Mouse (Mus musculus) heart, embryonic 12.5 days (tissue): ENCODE measurements around the gene Tsc2. TPM values are rescaled to one million over a fixed set of nuclear protein-coding genes. Genes with fewer than 3 reads are reported as not detected.
A peak's percentile ranks its signal among the peaks of the same experiment; 100 is the strongest.
"Not testable (repeated sequence)": the region's sequence is repeated elsewhere in the genome, so short reads cannot be mapped to it uniquely, and the experiment has no call there.

ENCODE experiments used
- ATAC-seq: fragments of 200-750 bp; cut with Nextera tagmentation; 2 replicates; pipeline ENCODE4 v1.8.0; 2017; ENCODE audit warnings: moderate TSS enrichment, moderate library complexity; ENCODE audit not compliant: insufficient number of reproducible peaks, low FRiP score
- H3K27ac ChIP-seq: fragments of 300-500 bp; sonication (generic); 2 replicates; pipeline ENCODE4 v1.5.1; 2016; ENCODE audit warnings: mild to moderate bottlenecking, moderate library complexity; ENCODE audit not compliant: poor library complexity, severe bottlenecking
- H3K27me3 ChIP-seq: fragments of 300-500 bp; sonication (generic); replicated peaks from 2 replicates; pipeline ENCODE4 v1.6.1; 2016; ENCODE audit warnings: mild to moderate bottlenecking, moderate library complexity
- H3K36me3 ChIP-seq: fragments of 300-500 bp; sonication (generic); 2 replicates; pipeline ENCODE4 v1.6.1; 2016; ENCODE audit warnings: mild to moderate bottlenecking, moderate library complexity
- H3K4me1 ChIP-seq: fragments of 300-500 bp; sonication (generic); replicated peaks from 2 replicates; pipeline ENCODE4 v1.6.1; 2016; ENCODE audit warnings: mild to moderate bottlenecking
- H3K4me2 ChIP-seq: fragments of 300-500 bp; sonication (generic); 2 replicates; pipeline ENCODE4 v1.6.1; 2016; ENCODE audit warnings: mild to moderate bottlenecking, moderate library complexity
- H3K4me3 ChIP-seq: fragments of 300-500 bp; sonication (generic); 2 replicates; pipeline ENCODE4 v1.5.1; 2016; ENCODE audit warnings: mild to moderate bottlenecking
- H3K9ac ChIP-seq: fragments of 300-500 bp; sonication (generic); 2 replicates; pipeline ENCODE4 v1.6.1; 2016; ENCODE audit warnings: mild to moderate bottlenecking, moderate library complexity
- H3K9me3 ChIP-seq: fragments of 300-500 bp; sonication (generic); replicated peaks from 2 replicates; pipeline ENCODE4 v1.6.1; 2016; ENCODE audit warnings: mild to moderate bottlenecking, moderate library complexity
- WGBS: fragments of 180-500 bp; shearing (Covaris S2); methylation state at CpG from one replicate; pipeline ENCODE4 v1.1.7; 2016; 5-methylcytosine and 5-hydroxymethylcytosine counted together
- polyA plus RNA-seq: library from polyadenylated mRNA; unstranded; fragments of >200 nt; fragmentation: Nextera tagmentation; extraction: Ambion mirVana; gene quantifications from 2 replicates; pipeline ENCODE4 v1.2.1, GENCODE M21; 2016

Gene Tsc2
- polyA plus RNA-seq, 1 experiment from 2014 or later = 66.5 TPM

GRCm38 (mm10) chr17:24667011-24667410 is 34.6 kb upstream of the Tsc2 start:
- not testable (repeated sequence) for H3K4me3 ChIP-seq, H3K36me3 ChIP-seq, H3K9ac ChIP-seq, ATAC-seq, H3K27ac ChIP-seq, H3K4me2 ChIP-seq, H3K9me3 ChIP-seq
- WGBS = 50% methylated on average over 7 of the region's 7 CpGs
- H3K27me3 ChIP-seq = peaks cover 14% of the 10 kb centered on the region; the same call in 1 of the 2 replicates
- H3K4me1 ChIP-seq = peaks cover 25% of the 10 kb centered on the region

GRCm38 (mm10) chr17:24658017-24658758 is 25.8 kb upstream of the Tsc2 start, which contains the start of gene Npw:
Npw (minus strand) TSS chr17:24658457.
- H3K27ac ChIP-seq = no peak within 1 kb of the TSS
- H3K9ac ChIP-seq = peak within 1 kb of the TSS; percentile 8
- H3K4me2 ChIP-seq = peak within 1 kb of the TSS; percentile 77
- H3K9me3 ChIP-seq = no peaks in the 10 kb centered on the region
- ATAC-seq = peak; percentile 54; the same call in 1 of the 2 replicates
- 2% methylated on average over 47 of the region's 47 CpGs for WGBS
- H3K4me1 ChIP-seq = peaks cover 19% of the 10 kb centered on the region
- peaks cover 67% of the 10 kb centered on the region for H3K27me3 ChIP-seq
- no peaks in the 10 kb centered on the region for H3K36me3 ChIP-seq
- peak within 1 kb of the TSS; percentile 44 for H3K4me3 ChIP-seq

- no peak overlapping the region for H3K27ac ChIP-seq
- no peak overlapping the region for H3K4me2 ChIP-seq
- no peak overlapping the region for H3K4me3 ChIP-seq
- H3K4me1 ChIP-seq = peaks cover 25% of the 10 kb centered on the region
- H3K36me3 ChIP-seq = no peaks in the 10 kb centered on the region
- WGBS = 68% methylated on average over 4 of the region's 4 CpGs
- H3K9ac ChIP-seq = no peak overlapping the region
- ATAC-seq = no peak
- peaks cover 64% of the 10 kb centered on the region for H3K27me3 ChIP-seq
- H3K9me3 ChIP-seq = no peaks in the 10 kb centered on the region
Measured at GRCm38 (mm10) chr17:24654969-24655368, 22.5 kb upstream of the Tsc2 start.

- Histone ChIP-seq H3K36me3 (no peaks in the 10 kb centered on the region), H3K9ac (peak overlapping the region; percentile 44; the same call in 1 of the 2 replicates), H3K27me3 (peaks cover 58% of the 10 kb centered on the region), H3K4me3 (peak overlapping the region; percentile 34), H3K4me1 (peaks cover 34% of the 10 kb centered on the region), H3K27ac (no peak overlapping the region), H3K4me2 (peak overlapping the region; percentile 65), H3K9me3 (no peaks in the 10 kb centered on the region)
- 4% methylated on average over 19 of the region's 19 CpGs for WGBS
- 0 out of 2 replicates have a peak, but pooled peaks have one; percentile 23 for ATAC-seq
Measured at GRCm38 (mm10) chr17:24653967-24654710, 21.7 kb upstream of the Tsc2 start.

GRCm38 (mm10) chr17:24651835-24652234 is 19.4 kb upstream of the Tsc2 start:
- H3K9ac ChIP-seq = peak overlapping the region; percentile 39; the same call in 1 of the 2 replicates
- ATAC-seq = no peak
- no peaks in the 10 kb centered on the region for H3K36me3 ChIP-seq
- no peak overlapping the region for H3K4me2 ChIP-seq
- peaks cover 58% of the 10 kb centered on the region for H3K27me3 ChIP-seq
- H3K27ac ChIP-seq = no peak overlapping the region
- WGBS = 54% methylated on average over 3 of the region's 3 CpGs
- no peak overlapping the region for H3K4me3 ChIP-seq
- no peaks in the 10 kb centered on the region for H3K9me3 ChIP-seq
- H3K4me1 ChIP-seq = peaks cover 40% of the 10 kb centered on the region

- ATAC-seq = no peak
- WGBS = 78% methylated on average over 4 of the region's 4 CpGs
- Histone ChIP-seq H3K4me1 (peaks cover 46% of the 10 kb centered on the region), H3K36me3 (no peaks in the 10 kb centered on the region), H3K27me3 (peaks cover 49% of the 10 kb centered on the region), H3K9me3 (no peaks in the 10 kb centered on the region), H3K4me3 (no peak overlapping the region), H3K9ac (0 out of 2 replicates have a peak overlapping the region, but pooled peaks have one; percentile 84), H3K4me2 (peak overlapping the region; percentile 96), H3K27ac (no peak overlapping the region)
Measured at GRCm38 (mm10) chr17:24650766-24651165, 18.3 kb upstream of the Tsc2 start.

- Histone ChIP-seq H3K4me3 (peak within 1 kb of the TSS; percentile 77), H3K9me3 (no peaks in the 10 kb centered on the region), H3K9ac (peak within 1 kb of the TSS; percentile 84), H3K4me2 (peak within 1 kb of the TSS; percentile 96), H3K4me1 (peaks cover 52% of the 10 kb centered on the region), H3K36me3 (no peaks in the 10 kb centered on the region), H3K27me3 (peaks cover 47% of the 10 kb centered on the region), H3K27ac (peak within 1 kb of the TSS; percentile 68)
- WGBS = under 1% methylated on average over 35 of the region's 41 CpGs
- peak; percentile 76 for ATAC-seq
Measured at GRCm38 (mm10) chr17:24650070-24650616, 17.7 kb upstream of the Tsc2 start, which contains the start of gene Slc9a3r2. Slc9a3r2 (minus strand) TSS chr17:24650327.

- peak overlapping the region; percentile 84 for H3K9ac ChIP-seq
- no peaks in the 10 kb centered on the region for H3K36me3 ChIP-seq
- peak overlapping the region; percentile 77 for H3K4me3 ChIP-seq
- H3K27me3 ChIP-seq = peaks cover 45% of the 10 kb centered on the region
- H3K27ac ChIP-seq = peak overlapping the region; percentile 68
- no peaks in the 10 kb centered on the region for H3K9me3 ChIP-seq
- H3K4me1 ChIP-seq = peaks cover 58% of the 10 kb centered on the region
- peak overlapping the region; percentile 96 for H3K4me2 ChIP-seq
- WGBS = under 1% methylated on average over 33 of the region's 35 CpGs
- ATAC-seq = peak; percentile 27
Measured at GRCm38 (mm10) chr17:24649581-24650069, 17.2 kb upstream of the Tsc2 start.

GRCm38 (mm10) chr17:24648731-24649377 is 16.4 kb upstream of the Tsc2 start:
- Histone ChIP-seq H3K9me3 (no peaks in the 10 kb centered on the region), H3K4me3 (peak overlapping the region; percentile 77), H3K27ac (0 out of 2 replicates have a peak overlapping the region, but pooled peaks have one; percentile 68), H3K27me3 (peaks cover 45% of the 10 kb centered on the region), H3K4me2 (peak overlapping the region; percentile 96), H3K36me3 (no peaks in the 10 kb centered on the region), H3K9ac (peak overlapping the region; percentile 84), H3K4me1 (peaks cover 65% of the 10 kb centered on the region)
- WGBS = 69% methylated on average over 10 of the region's 10 CpGs
- no peak for ATAC-seq

GRCm38 (mm10) chr17:24647493-24647892 is 15.1 kb upstream of the Tsc2 start:
- peaks cover 66% of the 10 kb centered on the region for H3K4me1 ChIP-seq
- ATAC-seq = no peak
- peak overlapping the region; percentile 21 for H3K4me3 ChIP-seq
- peak overlapping the region; percentile 56 for H3K9ac ChIP-seq
- WGBS = 68% methylated on average over 11 of the region's 11 CpGs
- peak overlapping the region; percentile 96 for H3K4me2 ChIP-seq
- H3K9me3 ChIP-seq = no peaks in the 10 kb centered on the region
- peaks cover 50% of the 10 kb centered on the region for H3K27me3 ChIP-seq
- H3K27ac ChIP-seq = peak overlapping the region; percentile 87
- 0 out of 2 replicates have a peak, but pooled peaks cover 4% of the 10 kb centered on the region for H3K36me3 ChIP-seq
